Mouse (Mus musculus): ENCODE results near the gene 2310061N02Rik.

DNA sequence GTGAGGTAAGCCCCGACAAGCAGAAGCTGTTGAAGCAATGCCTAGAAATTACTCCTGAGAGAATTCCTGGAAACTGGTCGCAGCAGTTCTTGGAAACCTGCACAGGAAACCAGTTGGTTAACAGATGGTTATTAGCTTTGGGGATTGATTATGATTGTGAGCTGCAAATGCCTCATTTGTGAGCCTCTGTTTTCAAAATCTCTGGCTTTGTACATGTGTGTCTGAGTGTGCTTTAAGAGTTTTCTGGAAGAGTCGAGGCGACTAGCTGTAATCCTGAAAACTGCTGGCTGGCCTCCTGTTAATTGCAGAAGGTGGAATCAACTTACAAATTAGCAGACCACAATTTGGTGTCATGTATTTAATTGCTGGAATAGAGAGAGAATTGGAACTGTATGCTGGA, 40.2 kb upstream of the 2310061N02Rik start:
- TF ChIP-seq POLR2A (IDR thresholded peaks at IDR 0.05; ENCODE audit: low read depth, low read length) (no peak), CTCF (IDR thresholded peaks at IDR 0.05; ENCODE audit: extremely low read depth, insufficient read length, insufficient replicate concordance, low read depth, low read length) (no peak)
